ENCODE assay signal across 31 mouse cellular contexts in the genomic region with DNA sequence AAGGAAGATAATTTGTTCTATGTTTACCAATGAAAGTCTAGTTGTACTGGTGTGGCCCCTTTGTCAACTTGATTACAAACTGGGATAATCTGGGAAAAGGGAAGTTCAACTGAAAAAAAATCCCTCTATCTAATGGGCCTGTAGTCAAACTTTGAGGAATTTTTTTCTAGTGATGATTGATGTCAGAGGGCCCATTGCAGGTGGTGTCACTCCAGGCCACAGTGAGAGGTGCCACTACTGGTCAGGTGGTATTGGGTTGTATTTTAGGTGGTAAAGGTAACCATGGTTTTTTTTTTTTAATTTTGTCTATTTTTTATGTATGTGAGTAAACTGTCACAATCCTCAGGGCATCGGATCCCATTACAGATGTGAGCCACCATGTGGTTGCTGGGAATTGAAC.
"Had no signal": no experiment of that assay in that cellular context is flagged by ENCODE, and none has a peak within 500 bp of the region (broad histone marks: within the 10 kb centered on the region; RNA-seq: fewer than 3 reads in every experiment).

No protein-coding gene starts in this region.

- DNase-seq: left cerebral cortex, postnatal 4 days; liver; liver, embryonic 13.5 days; liver, postnatal 0 days; lung, adult 18-20 months; lung, adult 2 months; lung, embryonic 14.5 days; lung, postnatal 10 days; lung, postnatal 14 days; lung, postnatal 36 days; lung, postnatal 4 days; midbrain, embryonic 14.5 days had no signal

- H3K4me3 ChIP-seq: left cerebral cortex, adult 2 months; limb, embryonic 10.5 days; limb, embryonic 12.5 days; limb, embryonic 13.5 days; limb, embryonic 15.5 days; liver, embryonic 12.5 days; liver, embryonic 13.5 days; liver, embryonic 15.5 days; lung, embryonic 15.5 days; megakaryocyte, embryonic 14.5 days; midbrain, embryonic 10.5 days; midbrain, embryonic 12.5 days; midbrain, embryonic 15.5 days; myocyte had no signal

- H3K36me3 ChIP-seq: limb, embryonic 10.5 days; limb, embryonic 12.5 days; limb, embryonic 13.5 days; limb, embryonic 15.5 days; liver, embryonic 12.5 days; liver, embryonic 13.5 days; liver, embryonic 15.5 days; lung, embryonic 15.5 days; midbrain, embryonic 10.5 days; midbrain, embryonic 12.5 days; midbrain, embryonic 15.5 days had no signal

- H3K27ac ChIP-seq: left cerebral cortex, adult 2 months; limb, embryonic 10.5 days; limb, embryonic 12.5 days; limb, embryonic 13.5 days; limb, embryonic 15.5 days; liver, embryonic 12.5 days; liver, embryonic 13.5 days; liver, embryonic 14.5 days; liver, embryonic 15.5 days; lung, embryonic 15.5 days; macrophage; midbrain, embryonic 10.5 days; midbrain, embryonic 12.5 days; midbrain, embryonic 15.5 days had no signal

- ATAC-seq: liver, embryonic 12.5 days; liver, postnatal 0 days; lung, postnatal 0 days; midbrain, embryonic 15.5 days; midbrain, embryonic 16.5 days had no signal

- H3K27me3 ChIP-seq: limb, embryonic 12.5 days; limb, embryonic 13.5 days; limb, embryonic 15.5 days; liver, embryonic 12.5 days; liver, embryonic 13.5 days; liver, embryonic 15.5 days; lung, embryonic 15.5 days; midbrain, embryonic 12.5 days; midbrain, embryonic 15.5 days had no signal

- H3K9me3 ChIP-seq: limb, embryonic 10.5 days; limb, embryonic 12.5 days; limb, embryonic 13.5 days; limb, embryonic 15.5 days; liver, embryonic 12.5 days; liver, embryonic 13.5 days; liver, embryonic 15.5 days; lung, embryonic 15.5 days; megakaryocyte, embryonic 14.5 days; midbrain, embryonic 10.5 days; midbrain, embryonic 12.5 days; midbrain, embryonic 15.5 days had no signal

- H3K4me1 ChIP-seq: limb, embryonic 10.5 days; limb, embryonic 12.5 days; limb, embryonic 13.5 days; limb, embryonic 15.5 days; liver, embryonic 12.5 days; liver, embryonic 13.5 days; liver, embryonic 15.5 days; lung, embryonic 15.5 days; midbrain, embryonic 15.5 days had no signal

- H3K9ac ChIP-seq: limb, embryonic 12.5 days; limb, embryonic 13.5 days; limb, embryonic 15.5 days; liver, embryonic 12.5 days; liver, embryonic 13.5 days; liver, embryonic 14.5 days; liver, embryonic 15.5 days; liver, postnatal 0 days; lung, embryonic 14.5 days; lung, embryonic 15.5 days; midbrain, embryonic 12.5 days; midbrain, embryonic 15.5 days had no signal

- H3K4me2 ChIP-seq: limb, embryonic 12.5 days; limb, embryonic 13.5 days; limb, embryonic 15.5 days; liver, embryonic 11.5 days; liver, embryonic 12.5 days; liver, embryonic 13.5 days; liver, embryonic 15.5 days; lung, embryonic 14.5 days; lung, embryonic 15.5 days; midbrain, embryonic 11.5 days; midbrain, embryonic 12.5 days; midbrain, embryonic 15.5 days had no signal
